In the genomic region with DNA sequence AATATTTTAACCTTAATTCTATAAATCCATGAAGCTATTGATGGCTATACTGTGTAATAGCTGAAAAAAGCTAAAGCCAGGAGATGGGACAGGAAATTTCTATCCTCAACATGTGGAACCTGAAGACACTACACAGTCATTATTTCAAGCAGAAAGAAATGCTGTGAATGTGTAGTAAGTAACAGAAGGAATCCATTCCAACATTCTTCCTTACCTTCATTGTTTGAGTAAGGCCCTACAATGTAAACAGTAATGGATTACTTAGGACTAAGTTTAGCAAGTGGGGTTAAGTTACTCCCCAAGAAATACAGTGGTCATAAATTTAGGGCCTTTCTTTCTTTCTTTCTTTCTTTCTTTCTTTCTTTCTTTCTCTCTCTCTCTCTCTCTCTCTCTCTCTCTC, we compare ENCODE assay signal across 24 mouse cellular contexts.
"Had no signal": no experiment of that assay in that cellular context is flagged by ENCODE, and none has a peak within 500 bp of the region (broad histone marks: within the 10 kb centered on the region; RNA-seq: fewer than 3 reads in every experiment).

No protein-coding gene starts in this region.

- DNase-seq: cerebellum, adult 9-10 months; cerebellum, adult 9-11 months; cerebellum, postnatal 10 days; cerebellum, postnatal 14 days; cerebellum, postnatal 25 days; cerebellum, postnatal 36 days; embryo, embryonic 11 days; forebrain, postnatal 0 days; gastrocnemius, adult 2 months; gastrocnemius, postnatal 10 days; gastrocnemius, postnatal 14 days; gastrocnemius, postnatal 25 days; gastrocnemius, postnatal 36 days; heart, adult 11 months; heart, adult 18-20 months; heart, adult 2 months had no signal

- H3K27me3 ChIP-seq: embryonic facial prominence, embryonic 12.5 days; embryonic facial prominence, embryonic 13.5 days; embryonic facial prominence, embryonic 15.5 days; forebrain, embryonic 12.5 days; forebrain, embryonic 13.5 days; forebrain, embryonic 15.5 days had no signal

- ATAC-seq: forebrain, embryonic 13.5 days; forebrain, embryonic 14.5 days; forebrain, embryonic 15.5 days; forebrain, embryonic 16.5 days; forebrain, postnatal 0 days had no signal
